Mouse (Mus musculus): ENCODE data around the gene Foxk1. TPM values are rescaled to one million over a fixed set of nuclear protein-coding genes. Genes with fewer than 3 reads are reported as not detected.
A peak's percentile ranks its signal among the peaks of the same experiment; 100 is the strongest.

The Foxk1 gene
- total RNA-seq, 2 experiments from 2014 or later: 38.7 to 40.5 TPM

GRCm38 (mm10) chr5:142504175-142504574, 102.9 kb downstream of the Foxk1 start:
- intact Hi-C loops (cut with DNase I): loop anchor here (5.0 kb wide), 2 partner anchors 118 to 213 kb away; no protein-coding TSS in a partner anchor
- DNase-seq (ENCODE audit: low spot score in 2 of 2): peak in 1 of 2 experiments; percentile 72

GRCm38 (mm10) chr5:142505695-142506423, 104.6 kb downstream of the Foxk1 start:
- intact Hi-C loops (cut with DNase I): no loop called here

GRCm38 (mm10) chr5:142509141-142510060, 108.1 kb downstream of the Foxk1 start:
- intact Hi-C loops (cut with DNase I): no loop called here
- no peak for DNase-seq (ENCODE audit: low spot score in 2 of 2)

More at GRCm38 (mm10) chr5:142505695-142506423, 104.6 kb downstream of the Foxk1 start:
- DNase-seq (ENCODE audit: low spot score in 2 of 2): no peak

- intact Hi-C loops (cut with DNase I): no loop called here
- no peak for DNase-seq (ENCODE audit: low spot score in 2 of 2)
Observed at GRCm38 (mm10) chr5:142510061-142510414, 108.7 kb downstream of the Foxk1 start.

Other genes with a start within 250 kb of the Foxk1 start
- gene Ap5z1, start 62.4 kb downstream of the Foxk1 start, total RNA-seq (2021): 10 to 100 TPM; 19.0 TPM
- gene Papolb, start 128.6 kb downstream of the Foxk1 start, total RNA-seq (2021): 1 to 10 TPM in 1 of 2 experiments, under 1 TPM in 1; 0.69 to 1.0 TPM
- 10 to 100 TPM; 18.1 to 21.0 TPM for gene Radil, start 149.6 kb downstream of the Foxk1 start, total RNA-seq (2021)
- gene Mmd2, start 207.3 kb downstream of the Foxk1 start, total RNA-seq (2021): 100 to 1,000 TPM; 110 to 118 TPM
- gene Wipi2, start 226.2 kb downstream of the Foxk1 start, total RNA-seq (2021): 10 to 100 TPM; 96.8 to 99.9 TPM

Measured in left cerebral cortex, postnatal 25 days (tissue).